Mouse (Mus musculus) midbrain, embryonic 16.5 days (tissue): ENCODE data around the gene Xk. TPM values are rescaled to one million over a fixed set of nuclear protein-coding genes. Genes with fewer than 3 reads are reported as not detected.

ENCODE experiments used
- ATAC-seq: fragments of 200-750 bp; cut with Nextera tagmentation; 2 replicates; pipeline ENCODE4 v1.8.0; 2017; ENCODE audit warnings: moderate TSS enrichment
- H3K27ac ChIP-seq: fragments of 300-500 bp; sonication (generic); 2 replicates; pipeline ENCODE4 v1.5.1; 2014; ENCODE audit warnings: mild to moderate bottlenecking, low read length, mixed read lengths
- H3K27me3 ChIP-seq: fragments of 300-500 bp; sonication (generic); 2 replicates; pipeline ENCODE4 v1.6.1; 2014; ENCODE audit warnings: low read depth, low read length, mixed read lengths; ENCODE audit not compliant: control insufficient read depth, insufficient read depth
- H3K36me3 ChIP-seq: fragments of 300-500 bp; sonication (generic); 2 replicates; pipeline ENCODE4 v1.6.1; 2014; ENCODE audit warnings: mild to moderate bottlenecking, low read length, moderate library complexity, mixed read lengths; ENCODE audit not compliant: control insufficient read depth, insufficient read depth
- H3K4me1 ChIP-seq: fragments of 300-500 bp; sonication (generic); 2 replicates; pipeline ENCODE4 v1.6.1; 2014; ENCODE audit warnings: mild to moderate bottlenecking, low read length, mixed read lengths; ENCODE audit not compliant: control insufficient read depth, insufficient read depth
- H3K4me2 ChIP-seq: fragments of 300-500 bp; sonication (generic); 2 replicates; pipeline ENCODE4 v1.6.1; 2014; ENCODE audit warnings: mild to moderate bottlenecking, low read length, mixed read lengths
- H3K4me3 ChIP-seq: fragments of 300-500 bp; sonication (generic); 2 replicates; pipeline ENCODE4 v1.5.1; 2014; ENCODE audit warnings: low read depth, mild to moderate bottlenecking, low read length, moderate library complexity, mixed read lengths
- H3K9ac ChIP-seq: fragments of 300-500 bp; sonication (generic); 2 replicates; pipeline ENCODE4 v1.6.1; 2014; ENCODE audit warnings: low read depth, low read length, mixed read lengths
- H3K9me3 ChIP-seq: fragments of 300-500 bp; sonication (generic); replicated peaks from 2 replicates; pipeline ENCODE4 v1.6.1; 2014; ENCODE audit warnings: mild to moderate bottlenecking, low read length, mixed read lengths; ENCODE audit not compliant: control insufficient read depth, poor library complexity, severe bottlenecking
- WGBS: fragments of 180-500 bp; shearing (Covaris S2); extraction: QIAGEN DNeasy Blood & Tissue Kit; methylation state at CpG from one replicate; pipeline ENCODE4 v1.1.7; 2014; 5-methylcytosine and 5-hydroxymethylcytosine counted together
- polyA plus RNA-seq: library from polyadenylated mRNA; unstranded; fragments of >200 nt; fragmentation: Nextera tagmentation; extraction: Ambion mirVana; gene quantifications from 2 replicates; pipeline ENCODE4 v1.2.1, GENCODE M21; 2015

The Xk gene
- polyA plus RNA-seq = 5.3 and 5.4 TPM in 2 replicates

GRCm38 (mm10) chrX:9272460-9273361, at the start of gene Xk:
Xk (plus strand) TSS chrX:9272756.
- peak within 1 kb of the TSS; percentile 60 for H3K27ac ChIP-seq
- WGBS = 7% methylated on average over 62 of the region's 94 CpGs
- no peaks in the 10 kb centered on the region for H3K36me3 ChIP-seq
- no peaks in the 10 kb centered on the region for H3K9me3 ChIP-seq
- H3K4me3 ChIP-seq = peak within 1 kb of the TSS; percentile 58
- peak within 1 kb of the TSS; percentile 52 for H3K4me2 ChIP-seq
- peak within 1 kb of the TSS; percentile 72 for H3K9ac ChIP-seq
- peak; percentile 90 for ATAC-seq
- H3K27me3 ChIP-seq = no peaks in the 10 kb centered on the region
- no peaks in the 10 kb centered on the region; the same call in 1 of the 2 replicates for H3K4me1 ChIP-seq

DNA sequence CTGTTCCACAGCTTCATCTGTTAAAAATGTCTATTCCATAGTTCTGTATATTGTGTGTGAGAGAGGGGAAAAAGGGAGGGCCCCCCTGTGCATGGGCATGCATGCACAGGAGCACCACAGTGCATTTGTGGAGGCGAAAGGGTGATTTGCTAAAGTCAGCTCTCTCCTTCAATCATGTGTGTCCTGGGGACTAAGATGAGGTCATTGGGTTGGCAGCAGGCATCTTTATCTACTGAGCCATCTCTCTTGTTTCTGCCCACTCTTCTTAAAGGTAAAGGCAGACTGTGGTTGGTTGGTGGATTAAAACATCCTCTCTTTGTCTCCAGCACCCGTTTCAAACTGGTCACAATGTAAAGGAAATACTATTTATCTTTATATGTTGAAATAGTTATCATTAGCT, 45.5 kb upstream of the Xk start:
- ATAC-seq = no peak
- no peaks in the 10 kb centered on the region for H3K9me3 ChIP-seq
- no peaks in the 10 kb centered on the region for H3K4me1 ChIP-seq
- no peaks in the 10 kb centered on the region for H3K36me3 ChIP-seq
- H3K27ac ChIP-seq = no peak overlapping the region
- WGBS = 73% methylated on average over 2 of the region's 2 CpGs
- H3K9ac ChIP-seq = no peak overlapping the region
- no peaks in the 10 kb centered on the region for H3K27me3 ChIP-seq
- no peak overlapping the region for H3K4me3 ChIP-seq
- H3K4me2 ChIP-seq = no peak overlapping the region

DNA sequence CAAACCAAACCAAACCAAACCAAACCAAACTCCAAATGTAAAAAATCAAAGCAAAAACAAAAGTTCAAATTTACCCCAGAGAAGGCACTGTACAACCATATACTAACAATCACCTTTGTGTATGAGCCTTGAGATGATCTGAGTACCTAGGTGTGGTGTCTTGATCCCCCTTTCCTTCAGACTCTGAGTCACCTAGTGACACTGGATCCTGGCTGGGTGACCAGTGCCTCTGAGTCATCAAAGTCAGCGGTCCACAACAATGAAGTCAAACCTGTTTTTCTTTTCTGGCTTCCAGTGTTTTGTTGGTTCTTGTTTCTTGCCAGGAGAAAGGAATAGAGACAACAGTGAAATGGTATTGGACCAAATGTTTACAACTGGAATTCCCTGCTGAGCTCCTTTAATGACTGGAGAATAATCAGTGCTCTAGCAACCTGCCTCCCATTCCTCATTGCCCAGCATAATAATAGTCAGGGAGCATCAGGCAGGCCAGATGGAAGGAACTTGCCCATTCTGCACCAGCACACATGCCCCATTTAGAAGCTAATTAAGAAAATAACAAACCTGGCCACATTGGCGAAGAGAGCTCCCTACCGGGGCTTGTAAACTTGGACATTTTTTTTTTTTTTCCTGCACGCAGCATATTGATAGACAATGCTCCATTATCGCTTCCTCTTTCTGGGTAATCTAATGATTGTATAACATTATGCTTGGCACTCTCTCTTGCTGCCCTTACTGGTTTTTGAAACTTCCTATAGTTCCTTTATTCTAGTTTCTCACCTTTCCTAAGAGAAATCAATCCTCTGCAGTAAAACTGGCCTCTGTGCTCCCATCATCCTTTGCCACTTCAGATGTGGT, 31.6 kb upstream of the Xk start:
- no peak overlapping the region for H3K27ac ChIP-seq
- no peak overlapping the region for H3K9ac ChIP-seq
- no peak for ATAC-seq
- H3K4me3 ChIP-seq = no peak overlapping the region
- no peaks in the 10 kb centered on the region for H3K36me3 ChIP-seq
- no peak overlapping the region for H3K4me2 ChIP-seq
- 63% methylated on average over 5 of the region's 5 CpGs for WGBS
- H3K4me1 ChIP-seq = peaks cover 6% of the 10 kb centered on the region; the same call in 1 of the 2 replicates
- H3K9me3 ChIP-seq = no peaks in the 10 kb centered on the region
- no peaks in the 10 kb centered on the region for H3K27me3 ChIP-seq

- Histone ChIP-seq H3K9ac (no peak overlapping the region), H3K36me3 (no peaks in the 10 kb centered on the region), H3K9me3 (no peaks in the 10 kb centered on the region), H3K27me3 (no peaks in the 10 kb centered on the region), H3K4me3 (no peak overlapping the region), H3K4me2 (no peak overlapping the region), H3K27ac (no peak overlapping the region), H3K4me1 (peaks cover 6% of the 10 kb centered on the region; the same call in 1 of the 2 replicates)
- 0 out of 2 replicates have a peak, but pooled peaks have one; percentile 4 for ATAC-seq
- 47% methylated on average over 8 of the region's 8 CpGs for WGBS
Observed at GRCm38 (mm10) chrX:9243381-9243864, 29.1 kb upstream of the Xk start.

DNA sequence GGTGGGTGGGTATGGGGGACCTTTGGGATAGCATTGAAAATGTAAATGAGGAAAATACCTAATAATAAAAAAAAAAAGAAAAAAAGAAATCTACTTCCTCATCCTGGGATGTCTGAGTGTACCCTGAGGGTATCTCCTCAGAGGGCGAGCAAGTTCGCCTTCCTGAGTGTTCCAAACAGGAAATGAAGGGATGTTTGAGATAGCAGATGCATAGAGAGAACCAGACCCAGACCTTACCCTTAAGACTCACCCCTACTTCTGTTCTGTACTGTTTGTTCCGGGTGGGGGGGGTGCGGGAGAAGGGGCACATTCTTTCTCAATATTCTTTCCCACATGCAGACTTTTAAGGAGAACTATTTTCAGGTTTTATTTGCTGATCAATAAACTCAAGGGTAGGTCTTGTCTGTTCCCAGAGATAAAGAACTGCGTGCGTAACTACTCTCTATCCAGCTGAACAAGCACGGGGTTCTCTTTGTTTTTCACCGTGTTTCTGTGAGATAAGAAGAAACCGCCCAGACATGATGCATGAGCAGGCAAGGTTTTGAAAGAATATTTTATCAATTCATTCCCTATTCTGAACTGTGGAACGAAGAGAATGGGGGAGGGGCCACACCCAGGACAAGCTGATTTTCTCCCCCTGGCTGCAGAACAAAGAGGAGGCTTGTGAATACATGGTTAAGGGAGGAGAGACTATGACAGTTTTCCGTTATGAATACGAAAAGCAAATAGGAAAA, 27.8 kb upstream of the Xk start:
- peak overlapping the region; percentile 26 for H3K4me2 ChIP-seq
- H3K4me3 ChIP-seq = no peak overlapping the region
- peak; percentile 62 for ATAC-seq
- H3K27me3 ChIP-seq = no peaks in the 10 kb centered on the region
- H3K4me1 ChIP-seq = peaks cover 6% of the 10 kb centered on the region; the same call in 1 of the 2 replicates
- H3K9me3 ChIP-seq = no peaks in the 10 kb centered on the region
- H3K27ac ChIP-seq = peak overlapping the region; percentile 22; the same call in 1 of the 2 replicates
- WGBS = 56% methylated on average over 12 of the region's 12 CpGs
- H3K36me3 ChIP-seq = no peaks in the 10 kb centered on the region
- 0 out of 2 replicates have a peak overlapping the region, but pooled peaks have one; percentile 6 for H3K9ac ChIP-seq

DNA sequence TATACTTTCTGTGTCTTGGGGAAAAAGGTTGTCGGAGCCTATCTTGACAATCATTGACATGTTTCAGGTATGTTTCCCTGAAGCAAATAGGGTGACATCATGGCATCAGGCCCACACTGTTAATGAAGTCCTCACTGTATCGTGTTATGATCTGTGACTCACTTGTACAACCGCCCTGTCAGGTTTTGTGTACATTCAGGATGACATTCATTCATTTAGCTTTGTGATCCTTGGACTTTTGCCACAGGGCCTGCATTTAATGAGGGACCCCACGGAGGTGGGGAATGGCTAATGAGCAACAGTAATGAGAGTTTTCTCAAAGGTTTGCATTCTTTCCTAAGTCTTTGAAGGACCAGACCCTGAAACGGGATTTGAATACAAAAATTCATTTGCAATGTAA, 23.6 kb upstream of the Xk start:
- Histone ChIP-seq H3K4me3 (no peak overlapping the region), H3K4me2 (no peak overlapping the region), H3K27me3 (no peaks in the 10 kb centered on the region), H3K4me1 (0 out of 2 replicates have a peak, but pooled peaks cover under 1% of the 10 kb centered on the region), H3K36me3 (no peaks in the 10 kb centered on the region), H3K9me3 (no peaks in the 10 kb centered on the region), H3K9ac (no peak overlapping the region), H3K27ac (no peak overlapping the region)
- peak; percentile 61; the same call in 1 of the 2 replicates for ATAC-seq
- 36% methylated on average over 5 of the region's 5 CpGs for WGBS

- H3K36me3 ChIP-seq = no peaks in the 10 kb centered on the region
- H3K27me3 ChIP-seq = no peaks in the 10 kb centered on the region
- no peak for ATAC-seq
- no peaks in the 10 kb centered on the region for H3K4me1 ChIP-seq
- H3K9ac ChIP-seq = no peak overlapping the region
- H3K27ac ChIP-seq = no peak overlapping the region
- no peak overlapping the region for H3K4me3 ChIP-seq
- WGBS = 82% methylated on average over 10 of the region's 10 CpGs
- no peak overlapping the region for H3K4me2 ChIP-seq
- no peaks in the 10 kb centered on the region for H3K9me3 ChIP-seq
Observed at GRCm38 (mm10) chrX:9253990-9254389, 18.6 kb upstream of the Xk start.

DNA sequence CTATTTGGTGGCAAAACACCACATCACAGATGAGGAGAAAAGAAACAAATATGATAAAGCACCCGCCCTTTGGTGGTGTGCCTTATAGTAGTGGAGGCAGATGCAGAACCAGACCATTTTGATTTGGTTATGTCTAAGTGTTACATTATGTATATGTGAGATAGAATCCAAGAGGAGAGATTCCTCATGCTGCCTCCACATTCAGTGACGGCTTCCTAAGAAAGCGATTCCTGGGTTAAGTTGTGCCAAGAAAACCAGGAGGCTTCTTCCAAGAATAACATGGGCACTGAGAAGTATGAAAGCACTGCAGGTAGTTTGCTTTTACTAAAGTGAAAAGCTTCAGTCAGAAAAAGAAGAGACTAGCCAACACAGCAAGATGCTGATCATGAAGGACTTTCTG, 17.7 kb upstream of the Xk start:
- no peaks in the 10 kb centered on the region for H3K27me3 ChIP-seq
- no peak overlapping the region for H3K27ac ChIP-seq
- WGBS = 89% methylated on average over 3 of the region's 3 CpGs
- no peaks in the 10 kb centered on the region for H3K36me3 ChIP-seq
- ATAC-seq = no peak
- H3K9me3 ChIP-seq = no peaks in the 10 kb centered on the region
- no peaks in the 10 kb centered on the region for H3K4me1 ChIP-seq
- no peak overlapping the region for H3K9ac ChIP-seq
- no peak overlapping the region for H3K4me3 ChIP-seq
- H3K4me2 ChIP-seq = no peak overlapping the region
